Mouse (Mus musculus): Measurements from ENCODE around the gene Gm37240. TPM values are rescaled to one million over a fixed set of nuclear protein-coding genes. Genes with fewer than 3 reads are reported as not detected.

Gm37240 gene
- polyA plus RNA-seq, 1 experiment from 2014 or later: 18.1 TPM

- WGBS: 71% methylated on average over 11 of the region's 11 CpGs
- TF ChIP-seq EP300 (optimal IDR thresholded peaks at IDR 0.05): no peak
- no peak for TF ChIP-seq CTCF (IDR thresholded peaks at IDR 0.05; ENCODE audit: low read depth)
These were observed 1184.1 kb downstream of the Gm37240 start for GRCm38 (mm10) chr3:84703083-84703810.

GRCm38 (mm10) chr3:84701964-84702363 is 1185.4 kb downstream of the Gm37240 start:
- no peak for ATAC-seq (ENCODE audit: low FRiP score, low TSS enrichment)
- H3K9me3 ChIP-seq (ENCODE audit: control insufficient read depth, low read length): no peaks in the 10 kb centered on the region
- 78% methylated on average over 5 of the region's 5 CpGs for WGBS
- no peak overlapping the region for H3K4me2 ChIP-seq (replicated peaks; ENCODE audit: low read depth)
- no peak for TF ChIP-seq EP300 (optimal IDR thresholded peaks at IDR 0.05)
- TF ChIP-seq CTCF (IDR thresholded peaks at IDR 0.05; ENCODE audit: low read depth): no peak
- H3K27ac ChIP-seq (replicated peaks): no peak overlapping the region
- H3K4me3 ChIP-seq (ENCODE audit: low read depth, low read length): no peak overlapping the region
- DNase-seq (ENCODE audit: low spot score): no peak
- no peaks in the 10 kb centered on the region for H3K36me3 ChIP-seq (ENCODE audit: control insufficient read depth, insufficient read depth, low read length)
- no peaks in the 10 kb centered on the region; the same call in 1 of the 2 replicates for H3K4me1 ChIP-seq (replicated peaks; ENCODE audit: control insufficient read depth, insufficient read depth)
- H3K27me3 ChIP-seq (ENCODE audit: control insufficient read depth, insufficient read depth, low read length): no peaks in the 10 kb centered on the region
- no peak overlapping the region for H3K9ac ChIP-seq (ENCODE audit: low read length)

More at GRCm38 (mm10) chr3:84703083-84703810, 1184.1 kb downstream of the Gm37240 start:
- no peaks in the 10 kb centered on the region for H3K9me3 ChIP-seq (ENCODE audit: control insufficient read depth, low read length)
- no peak overlapping the region for H3K27ac ChIP-seq (replicated peaks)
- H3K27me3 ChIP-seq (ENCODE audit: control insufficient read depth, insufficient read depth, low read length): no peaks in the 10 kb centered on the region
- no peak overlapping the region for H3K4me3 ChIP-seq (ENCODE audit: low read depth, low read length)
- no peak overlapping the region for H3K4me2 ChIP-seq (replicated peaks; ENCODE audit: low read depth)
- DNase-seq (ENCODE audit: low spot score): no peak
- H3K4me1 ChIP-seq (replicated peaks; ENCODE audit: control insufficient read depth, insufficient read depth): no peaks in the 10 kb centered on the region
- no peak for ATAC-seq (ENCODE audit: low FRiP score, low TSS enrichment)
- no peak overlapping the region for H3K9ac ChIP-seq (ENCODE audit: low read length)
- H3K36me3 ChIP-seq (ENCODE audit: control insufficient read depth, insufficient read depth, low read length): no peaks in the 10 kb centered on the region

- Histone ChIP-seq H3K27ac (replicated peaks) (no peak overlapping the region), H3K27me3 (ENCODE audit: control insufficient read depth, insufficient read depth, low read length) (no peaks in the 10 kb centered on the region), H3K4me1 (replicated peaks; ENCODE audit: control insufficient read depth, insufficient read depth) (no peaks in the 10 kb centered on the region; the same call in 1 of the 2 replicates), H3K36me3 (ENCODE audit: control insufficient read depth, insufficient read depth, low read length) (no peaks in the 10 kb centered on the region), H3K9me3 (ENCODE audit: control insufficient read depth, low read length) (no peaks in the 10 kb centered on the region), H3K9ac (ENCODE audit: low read length) (no peak overlapping the region), H3K4me2 (replicated peaks; ENCODE audit: low read depth) (no peak overlapping the region), H3K4me3 (ENCODE audit: low read depth, low read length) (no peak overlapping the region)
- ATAC-seq (ENCODE audit: low FRiP score, low TSS enrichment) (no peak), DNase-seq (ENCODE audit: low spot score) (no peak)
- 69% methylated on average over 2 of the region's 2 CpGs for WGBS
- TF ChIP-seq EP300 (optimal IDR thresholded peaks at IDR 0.05) (no peak), CTCF (IDR thresholded peaks at IDR 0.05; ENCODE audit: low read depth) (no peak)
These were observed 1185.8 kb downstream of the Gm37240 start for GRCm38 (mm10) chr3:84701509-84701908.

- TF ChIP-seq CTCF (IDR thresholded peaks at IDR 0.05; ENCODE audit: low read depth) (no peak), EP300 (optimal IDR thresholded peaks at IDR 0.05) (peak; percentile 74)
- Histone ChIP-seq H3K27me3 (ENCODE audit: control insufficient read depth, insufficient read depth, low read length) (no peaks in the 10 kb centered on the region), H3K9me3 (ENCODE audit: control insufficient read depth, low read length) (no peaks in the 10 kb centered on the region), H3K4me1 (replicated peaks; ENCODE audit: control insufficient read depth, insufficient read depth) (peaks cover 2% of the 10 kb centered on the region; the same call in 1 of the 2 replicates), H3K4me2 (replicated peaks; ENCODE audit: low read depth) (peak overlapping the region; percentile 31), H3K27ac (replicated peaks) (peak overlapping the region; percentile 84), H3K36me3 (ENCODE audit: control insufficient read depth, insufficient read depth, low read length) (no peaks in the 10 kb centered on the region), H3K4me3 (ENCODE audit: low read depth, low read length) (no peak overlapping the region), H3K9ac (ENCODE audit: low read length) (no peak overlapping the region)
- 5% methylated on average over 18 of the region's 18 CpGs for WGBS
- ATAC-seq (ENCODE audit: low FRiP score, low TSS enrichment): peak; percentile 87
- peak; percentile 74 for DNase-seq (ENCODE audit: low spot score)
These were observed 1190.8 kb downstream of the Gm37240 start for GRCm38 (mm10) chr3:84696428-84696917.

GRCm38 (mm10) chr3:84695867-84696361 is 1191.4 kb downstream of the Gm37240 start:
- 25% methylated on average over 9 of the region's 9 CpGs for WGBS

GRCm38 (mm10) chr3:84695418-84695817 is 1191.9 kb downstream of the Gm37240 start:
- H3K4me2 ChIP-seq (replicated peaks; ENCODE audit: low read depth): peak overlapping the region; percentile 11; the same call in 1 of the 2 replicates
- ATAC-seq (ENCODE audit: low FRiP score, low TSS enrichment) (peak; percentile 52), DNase-seq (ENCODE audit: low spot score) (no peak)
- H3K36me3 ChIP-seq (ENCODE audit: control insufficient read depth, insufficient read depth, low read length): no peaks in the 10 kb centered on the region
- no peak overlapping the region for H3K9ac ChIP-seq (ENCODE audit: low read length)
- peaks cover 2% of the 10 kb centered on the region; the same call in 1 of the 2 replicates for H3K4me1 ChIP-seq (replicated peaks; ENCODE audit: control insufficient read depth, insufficient read depth)
- 29% methylated on average over 9 of the region's 9 CpGs for WGBS
- H3K4me3 ChIP-seq (ENCODE audit: low read depth, low read length): no peak overlapping the region
- no peaks in the 10 kb centered on the region for H3K9me3 ChIP-seq (ENCODE audit: control insufficient read depth, low read length)
- H3K27me3 ChIP-seq (ENCODE audit: control insufficient read depth, insufficient read depth, low read length): no peaks in the 10 kb centered on the region
- TF ChIP-seq CTCF (IDR thresholded peaks at IDR 0.05; ENCODE audit: low read depth): no peak
- no peak for TF ChIP-seq EP300 (optimal IDR thresholded peaks at IDR 0.05)
- H3K27ac ChIP-seq (replicated peaks): peak overlapping the region; percentile 84

More at GRCm38 (mm10) chr3:84695867-84696361, 1191.4 kb downstream of the Gm37240 start:
- TF ChIP-seq CTCF (IDR thresholded peaks at IDR 0.05; ENCODE audit: low read depth): no peak
- TF ChIP-seq EP300 (optimal IDR thresholded peaks at IDR 0.05): no peak
- H3K4me2 ChIP-seq (replicated peaks; ENCODE audit: low read depth): peak overlapping the region; percentile 31
- H3K27ac ChIP-seq (replicated peaks): peak overlapping the region; percentile 84
- peak; percentile 30 for DNase-seq (ENCODE audit: low spot score)
- ATAC-seq (ENCODE audit: low FRiP score, low TSS enrichment): peak; percentile 69
- H3K9ac ChIP-seq (ENCODE audit: low read length): no peak overlapping the region
- H3K27me3 ChIP-seq (ENCODE audit: control insufficient read depth, insufficient read depth, low read length): no peaks in the 10 kb centered on the region
- no peak overlapping the region for H3K4me3 ChIP-seq (ENCODE audit: low read depth, low read length)
- H3K36me3 ChIP-seq (ENCODE audit: control insufficient read depth, insufficient read depth, low read length): no peaks in the 10 kb centered on the region
- peaks cover 2% of the 10 kb centered on the region; the same call in 1 of the 2 replicates for H3K4me1 ChIP-seq (replicated peaks; ENCODE audit: control insufficient read depth, insufficient read depth)
- no peaks in the 10 kb centered on the region for H3K9me3 ChIP-seq (ENCODE audit: control insufficient read depth, low read length)
